Mouse (Mus musculus): ENCODE data around the gene Tnpo2. TPM values are rescaled to one million over a fixed set of nuclear protein-coding genes. Genes with fewer than 3 reads are reported as not detected.
A peak's percentile ranks its signal among the peaks of the same experiment; 100 is the strongest.

Gene Tnpo2
- polyA plus RNA-seq, 1 experiment from 2014 or later, result 17.7 TPM

GRCm38 (mm10) chr8:85043619-85044018 lies 6.9 kb downstream of the Tnpo2 start:
- WGBS, result 89% methylated on average over 6 of the region's 6 CpGs
- H3K27me3 ChIP-seq (replicated peaks; ENCODE audit: control insufficient read depth, insufficient read depth, low read length), result no peaks in the 10 kb centered on the region
- H3K27ac ChIP-seq (ENCODE audit: low read depth, low read length), result no peak overlapping the region
- peaks cover 78% of the 10 kb centered on the region for H3K36me3 ChIP-seq (ENCODE audit: control insufficient read depth, insufficient read depth, low read length)
- H3K9me3 ChIP-seq (ENCODE audit: control insufficient read depth, low read length), result no peaks in the 10 kb centered on the region
- H3K9ac ChIP-seq (ENCODE audit: low read depth, low read length), result no peak overlapping the region
- peaks cover 8% of the 10 kb centered on the region for H3K4me1 ChIP-seq (replicated peaks; ENCODE audit: control insufficient read depth, insufficient read depth, low read length)
- DNase-seq (ENCODE audit: low spot score) (no peak), ATAC-seq (replicated peaks; ENCODE audit: low FRiP score) (no peak)
- no peak overlapping the region for H3K4me3 ChIP-seq (ENCODE audit: low read depth, low read length)
- no peak overlapping the region for H3K4me2 ChIP-seq

GRCm38 (mm10) chr8:85057367-85057766 lies 20.7 kb downstream of the Tnpo2 start:
- peaks cover 41% of the 10 kb centered on the region for H3K36me3 ChIP-seq (ENCODE audit: control insufficient read depth, insufficient read depth, low read length)
- DNase-seq (ENCODE audit: low spot score), result no peak
- no peak for ATAC-seq (replicated peaks; ENCODE audit: low FRiP score)
- 80% methylated on average over 7 of the region's 7 CpGs for WGBS
- peaks cover 8% of the 10 kb centered on the region; the same call in 1 of the 2 replicates for H3K4me1 ChIP-seq (replicated peaks; ENCODE audit: control insufficient read depth, insufficient read depth, low read length)
- no peak overlapping the region for H3K4me2 ChIP-seq
- H3K27me3 ChIP-seq (replicated peaks; ENCODE audit: control insufficient read depth, insufficient read depth, low read length), result no peaks in the 10 kb centered on the region
- no peak overlapping the region for H3K4me3 ChIP-seq (ENCODE audit: low read depth, low read length)
- no peak overlapping the region for H3K9ac ChIP-seq (ENCODE audit: low read depth, low read length)
- H3K27ac ChIP-seq (ENCODE audit: low read depth, low read length), result no peak overlapping the region
- no peaks in the 10 kb centered on the region for H3K9me3 ChIP-seq (ENCODE audit: control insufficient read depth, low read length)

- Histone ChIP-seq H3K4me1 (replicated peaks; ENCODE audit: control insufficient read depth, insufficient read depth, low read length) (peaks cover 11% of the 10 kb centered on the region; the same call in 1 of the 2 replicates), H3K27ac (ENCODE audit: low read depth, low read length) (peak within 1 kb of the TSS; percentile 2; the same call in 1 of the 2 replicates), H3K4me2 (peak within 1 kb of the TSS; percentile 98), H3K27me3 (replicated peaks; ENCODE audit: control insufficient read depth, insufficient read depth, low read length) (no peaks in the 10 kb centered on the region), H3K9ac (ENCODE audit: low read depth, low read length) (peak within 1 kb of the TSS; percentile 70), H3K9me3 (ENCODE audit: control insufficient read depth, low read length) (no peaks in the 10 kb centered on the region), H3K4me3 (ENCODE audit: low read depth, low read length) (peak within 1 kb of the TSS; percentile 91), H3K36me3 (ENCODE audit: control insufficient read depth, insufficient read depth, low read length) (peaks cover 16% of the 10 kb centered on the region)
- WGBS, result under 1% methylated on average over 52 of the region's 53 CpGs
- peak; percentile 89 for DNase-seq (ENCODE audit: low spot score)
- peak; percentile 85 for ATAC-seq (replicated peaks; ENCODE audit: low FRiP score)
These were observed 23.3 kb downstream of the Tnpo2 start, which contains the start of gene Fbxw9 for GRCm38 (mm10) chr8:85059879-85060616. TSS of gene Fbxw9 (plus strand) at chr8:85060055.

GRCm38 (mm10) chr8:85062603-85063002 lies 25.9 kb downstream of the Tnpo2 start:
- Histone ChIP-seq H3K9me3 (ENCODE audit: control insufficient read depth, low read length) (no peaks in the 10 kb centered on the region), H3K9ac (ENCODE audit: low read depth, low read length) (no peak overlapping the region), H3K4me1 (replicated peaks; ENCODE audit: control insufficient read depth, insufficient read depth, low read length) (peaks cover 11% of the 10 kb centered on the region), H3K4me2 (no peak overlapping the region), H3K36me3 (ENCODE audit: control insufficient read depth, insufficient read depth, low read length) (peaks cover 6% of the 10 kb centered on the region; the same call in 1 of the 2 replicates), H3K27me3 (replicated peaks; ENCODE audit: control insufficient read depth, insufficient read depth, low read length) (no peaks in the 10 kb centered on the region), H3K4me3 (ENCODE audit: low read depth, low read length) (no peak overlapping the region), H3K27ac (ENCODE audit: low read depth, low read length) (no peak overlapping the region)
- ATAC-seq (replicated peaks; ENCODE audit: low FRiP score), result no peak
- WGBS, result 94% methylated on average over 4 of the region's 4 CpGs
- no peak for DNase-seq (ENCODE audit: low spot score)

- H3K36me3 ChIP-seq (ENCODE audit: control insufficient read depth, insufficient read depth, low read length), result peaks cover 5% of the 10 kb centered on the region; the same call in 1 of the 2 replicates
- H3K4me2 ChIP-seq, result no peak overlapping the region
- H3K27me3 ChIP-seq (replicated peaks; ENCODE audit: control insufficient read depth, insufficient read depth, low read length), result no peaks in the 10 kb centered on the region
- H3K27ac ChIP-seq (ENCODE audit: low read depth, low read length), result peak overlapping the region; percentile 21; the same call in 1 of the 2 replicates
- H3K4me1 ChIP-seq (replicated peaks; ENCODE audit: control insufficient read depth, insufficient read depth, low read length), result peaks cover 11% of the 10 kb centered on the region
- 44% methylated on average over 2 of the region's 2 CpGs for WGBS
- ATAC-seq (replicated peaks; ENCODE audit: low FRiP score) (no peak), DNase-seq (ENCODE audit: low spot score) (no peak)
- H3K9me3 ChIP-seq (ENCODE audit: control insufficient read depth, low read length), result no peaks in the 10 kb centered on the region
- no peak overlapping the region for H3K4me3 ChIP-seq (ENCODE audit: low read depth, low read length)
- H3K9ac ChIP-seq (ENCODE audit: low read depth, low read length), result no peak overlapping the region; the same call in 1 of the 2 replicates
These were observed 28.5 kb downstream of the Tnpo2 start for GRCm38 (mm10) chr8:85065213-85065612.

GRCm38 (mm10) chr8:85067155-85067554 lies 30.4 kb downstream of the Tnpo2 start:
- Histone ChIP-seq H3K9ac (ENCODE audit: low read depth, low read length) (no peak overlapping the region), H3K4me1 (replicated peaks; ENCODE audit: control insufficient read depth, insufficient read depth, low read length) (peaks cover 2% of the 10 kb centered on the region), H3K27me3 (replicated peaks; ENCODE audit: control insufficient read depth, insufficient read depth, low read length) (no peaks in the 10 kb centered on the region), H3K4me2 (no peak overlapping the region), H3K27ac (ENCODE audit: low read depth, low read length) (no peak overlapping the region), H3K4me3 (ENCODE audit: low read depth, low read length) (no peak overlapping the region), H3K36me3 (ENCODE audit: control insufficient read depth, insufficient read depth, low read length) (peaks cover 5% of the 10 kb centered on the region; the same call in 1 of the 2 replicates), H3K9me3 (ENCODE audit: control insufficient read depth, low read length) (no peaks in the 10 kb centered on the region)
- 95% methylated on average over 2 of the region's 2 CpGs for WGBS
- ATAC-seq (replicated peaks; ENCODE audit: low FRiP score) (no peak), DNase-seq (ENCODE audit: low spot score) (no peak)

GRCm38 (mm10) chr8:85067982-85068381 lies 31.3 kb downstream of the Tnpo2 start, which contains the start of gene Gm5741:
TSS of gene Gm5741 (minus strand) at chr8:85067982.
- no peak for ATAC-seq (replicated peaks; ENCODE audit: low FRiP score)
- no peak within 1 kb of the TSS for H3K9ac ChIP-seq (ENCODE audit: low read depth, low read length)
- H3K4me1 ChIP-seq (replicated peaks; ENCODE audit: control insufficient read depth, insufficient read depth, low read length), result peaks cover 9% of the 10 kb centered on the region
- peaks cover 5% of the 10 kb centered on the region; the same call in 1 of the 2 replicates for H3K36me3 ChIP-seq (ENCODE audit: control insufficient read depth, insufficient read depth, low read length)
- H3K27me3 ChIP-seq (replicated peaks; ENCODE audit: control insufficient read depth, insufficient read depth, low read length), result no peaks in the 10 kb centered on the region
- H3K9me3 ChIP-seq (ENCODE audit: control insufficient read depth, low read length), result no peaks in the 10 kb centered on the region
- H3K27ac ChIP-seq (ENCODE audit: low read depth, low read length), result no peak within 1 kb of the TSS
- H3K4me2 ChIP-seq, result no peak within 1 kb of the TSS
- no peak for DNase-seq (ENCODE audit: low spot score)
- no peak within 1 kb of the TSS for H3K4me3 ChIP-seq (ENCODE audit: low read depth, low read length)

- DNase-seq (ENCODE audit: low spot score) (no peak), ATAC-seq (replicated peaks; ENCODE audit: low FRiP score) (0 out of 2 replicates have a peak, but pooled peaks have one; percentile 11)
- Histone ChIP-seq H3K27me3 (replicated peaks; ENCODE audit: control insufficient read depth, insufficient read depth, low read length) (no peaks in the 10 kb centered on the region), H3K4me1 (replicated peaks; ENCODE audit: control insufficient read depth, insufficient read depth, low read length) (peaks cover 22% of the 10 kb centered on the region), H3K36me3 (ENCODE audit: control insufficient read depth, insufficient read depth, low read length) (peaks cover 28% of the 10 kb centered on the region), H3K9me3 (ENCODE audit: control insufficient read depth, low read length) (no peaks in the 10 kb centered on the region), H3K4me3 (ENCODE audit: low read depth, low read length) (peak overlapping the region; percentile 70), H3K27ac (ENCODE audit: low read depth, low read length) (peak overlapping the region; percentile 90), H3K4me2 (peak overlapping the region; percentile 94), H3K9ac (ENCODE audit: low read depth, low read length) (peak overlapping the region; percentile 82)
- 71% methylated on average over 5 of the region's 5 CpGs for WGBS
These were observed 34.3 kb downstream of the Tnpo2 start for GRCm38 (mm10) chr8:85071041-85071440.
